Mouse (Mus musculus) C2C12 (cell line): ENCODE results near the gene Derl3. TPM values are rescaled to one million over a fixed set of nuclear protein-coding genes. Genes with fewer than 3 reads are reported as not detected.

Source experiments
- H3K27me3 ChIP-seq: one replicate; pipeline ENCODE4 v1.6.1; 2011; ENCODE audit not compliant: control insufficient read depth, insufficient read depth, insufficient read length
- H3K36me3 ChIP-seq: one replicate; pipeline ENCODE4 v1.6.1; 2011; ENCODE audit not compliant: control insufficient read depth, insufficient read depth
- H3K4me3 ChIP-seq: one replicate; pipeline ENCODE4 v1.5.1; 2011; ENCODE audit warnings: mild to moderate bottlenecking, control low read depth; ENCODE audit not compliant: poor library complexity, insufficient read depth, severe bottlenecking
- H3K79me2 ChIP-seq: one replicate; pipeline ENCODE4 v1.6.1; 2011; ENCODE audit not compliant: control insufficient read depth, insufficient read depth
- H3K79me3 ChIP-seq: one replicate; pipeline ENCODE4 v1.6.1; 2011; ENCODE audit warnings: low read depth, control low read depth
- H3ac ChIP-seq: one replicate; pipeline ENCODE3; 2011; ENCODE audit warnings: low read depth; ENCODE audit not compliant: control insufficient read depth, insufficient read length
- CEBPB ChIP-seq: IDR thresholded peaks from one replicate; pipeline ENCODE4 v1.6.1; 2011; ENCODE audit warnings: low read depth, mild to moderate bottlenecking, control low read depth, moderate library complexity
- CTCF ChIP-seq: IDR thresholded peaks from one replicate; pipeline ENCODE4 v1.5.1; 2011; ENCODE audit not compliant: control insufficient read depth, insufficient read depth, insufficient read length
- FOSL1 ChIP-seq: IDR thresholded peaks from one replicate; pipeline ENCODE4 v1.8.0; 2011; ENCODE audit warnings: mild to moderate bottlenecking, low read length; ENCODE audit not compliant: poor library complexity, insufficient read depth, severe bottlenecking
- MAX ChIP-seq: IDR thresholded peaks from one replicate; pipeline ENCODE4 v1.6.1; 2011; ENCODE audit warnings: mild to moderate bottlenecking, control low read depth
- MYOD1 ChIP-seq: IDR thresholded peaks from one replicate; pipeline ENCODE4 v1.6.1; 2011; ENCODE audit warnings: low read depth; ENCODE audit not compliant: control insufficient read depth, insufficient read length
- MYOG ChIP-seq: IDR thresholded peaks from one replicate; pipeline ENCODE4 v1.6.1; 2011; ENCODE audit not compliant: control insufficient read depth, insufficient read length; ENCODE audit errors: extremely low read depth
- USF1 ChIP-seq: IDR thresholded peaks from one replicate; pipeline ENCODE4 v1.6.1; 2011; ENCODE audit warnings: low read depth, mild to moderate bottlenecking, control low read depth, moderate library complexity
- polyA plus RNA-seq: library from polyadenylated mRNA; unstranded; fragments of >200 nt; fragmentation: generic; extraction: Trizol; gene quantifications from one replicate; pipeline ENCODE4 v1.2.1, GENCODE M21; 2012; ENCODE audit warnings: missing spikeins

Gene Derl3
- polyA plus RNA-seq, 1 experiment: 0.25 TPM

- H3K4me3 ChIP-seq: no peak overlapping the region
- H3K27me3 ChIP-seq: no peaks in the 10 kb centered on the region
- TF ChIP-seq USF1: no peak
- no peak for TF ChIP-seq FOSL1
- no peak for TF ChIP-seq CTCF
- no peak for TF ChIP-seq MYOD1
- no peak for TF ChIP-seq CEBPB
- no peak for TF ChIP-seq MYOG
- no peak for TF ChIP-seq MAX
- H3ac ChIP-seq: no peak overlapping the region
- H3K79me3 ChIP-seq: no peaks in the 10 kb centered on the region
- no peaks in the 10 kb centered on the region for H3K79me2 ChIP-seq
- H3K36me3 ChIP-seq: no peaks in the 10 kb centered on the region
Observed at GRCm38 (mm10) chr10:75878836-75879235, 14.4 kb upstream of the Derl3 start.

DNA sequence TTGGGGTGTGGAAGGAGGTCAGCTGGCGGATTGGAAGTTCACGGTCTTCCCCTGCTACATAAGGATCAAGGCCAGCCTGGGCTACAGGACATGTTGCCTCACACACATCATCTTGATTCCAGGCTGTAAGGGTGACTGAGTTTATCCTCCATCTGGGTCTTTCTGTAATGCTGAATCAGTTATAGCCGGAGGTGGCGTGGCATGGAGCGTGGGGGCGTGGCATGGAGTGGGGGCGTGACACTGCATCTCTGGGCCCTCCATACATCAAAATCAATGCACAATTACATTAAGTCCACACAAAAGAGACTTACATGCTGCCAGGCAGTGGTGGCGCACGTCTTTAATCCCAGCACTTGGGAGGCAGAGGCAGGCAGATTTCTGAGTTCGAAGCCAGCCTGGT, 12.9 kb upstream of the Derl3 start:
- TF ChIP-seq MYOD1 (no peak), MAX (no peak), MYOG (no peak), CTCF (no peak), USF1 (no peak), FOSL1 (no peak), CEBPB (no peak)
- no peak overlapping the region for H3K4me3 ChIP-seq
- H3K79me2 ChIP-seq: no peaks in the 10 kb centered on the region
- H3K36me3 ChIP-seq: no peaks in the 10 kb centered on the region
- no peak overlapping the region for H3ac ChIP-seq
- no peaks in the 10 kb centered on the region for H3K27me3 ChIP-seq
- H3K79me3 ChIP-seq: no peaks in the 10 kb centered on the region

GRCm38 (mm10) chr10:75880771-75881577, 12.2 kb upstream of the Derl3 start:
- H3K79me2 ChIP-seq: no peaks in the 10 kb centered on the region
- no peaks in the 10 kb centered on the region for H3K79me3 ChIP-seq
- no peak for TF ChIP-seq MYOG
- no peak for TF ChIP-seq FOSL1
- no peak for TF ChIP-seq CEBPB
- TF ChIP-seq MAX: no peak
- no peak for TF ChIP-seq USF1
- no peak for TF ChIP-seq MYOD1
- TF ChIP-seq CTCF: no peak
- no peaks in the 10 kb centered on the region for H3K27me3 ChIP-seq
- no peak overlapping the region for H3K4me3 ChIP-seq
- no peak overlapping the region for H3ac ChIP-seq
- no peaks in the 10 kb centered on the region for H3K36me3 ChIP-seq

DNA sequence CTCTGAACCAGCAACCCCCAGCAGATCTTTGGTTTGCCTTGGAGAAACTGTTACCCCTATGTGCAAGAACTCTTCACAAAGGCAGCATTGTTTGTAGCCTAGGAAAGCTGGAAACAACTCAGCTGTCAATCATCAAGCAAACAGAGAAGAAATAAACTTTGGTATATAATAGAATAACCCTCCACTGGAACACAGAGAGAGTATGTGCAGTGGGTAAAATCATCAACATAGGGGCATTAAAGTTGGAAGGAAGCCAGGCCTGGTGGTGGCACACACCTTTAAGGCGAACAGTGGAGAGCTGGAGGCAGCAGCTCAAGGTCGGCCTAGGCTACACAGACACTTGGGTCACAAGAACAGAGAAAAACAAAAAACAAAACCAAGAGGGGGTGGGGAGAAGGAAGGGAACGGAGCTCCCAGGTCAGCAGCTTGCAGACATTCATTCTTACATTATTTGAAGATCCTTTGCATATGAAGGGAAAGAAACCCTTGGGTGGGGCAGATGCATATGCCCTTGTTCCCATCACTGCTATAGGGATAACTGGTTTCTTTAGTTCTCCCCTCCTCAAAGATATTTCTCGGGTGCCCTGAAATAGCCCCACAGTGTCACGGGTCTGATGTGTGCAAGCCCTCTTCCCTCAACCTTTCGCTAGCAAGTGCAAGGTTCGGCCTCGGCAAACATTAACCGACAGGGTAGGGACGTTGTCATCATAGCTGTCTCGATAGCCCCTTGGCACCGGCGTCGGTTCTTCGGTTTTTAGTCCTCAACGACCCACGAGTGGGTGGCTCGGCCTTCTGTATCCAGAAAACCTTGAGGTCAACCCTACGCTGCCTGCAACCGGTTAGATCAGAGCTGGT, 11.4 kb upstream of the Derl3 start:
- Histone ChIP-seq H3K4me3 (no peak overlapping the region), H3K79me3 (no peaks in the 10 kb centered on the region), H3K27me3 (no peaks in the 10 kb centered on the region), H3K36me3 (no peaks in the 10 kb centered on the region), H3K79me2 (no peaks in the 10 kb centered on the region), H3ac (no peak overlapping the region)
- TF ChIP-seq MAX: no peak
- TF ChIP-seq MYOG: no peak
- TF ChIP-seq MYOD1: no peak
- TF ChIP-seq CTCF: no peak
- TF ChIP-seq CEBPB: no peak
- TF ChIP-seq USF1: no peak
- no peak for TF ChIP-seq FOSL1

DNA sequence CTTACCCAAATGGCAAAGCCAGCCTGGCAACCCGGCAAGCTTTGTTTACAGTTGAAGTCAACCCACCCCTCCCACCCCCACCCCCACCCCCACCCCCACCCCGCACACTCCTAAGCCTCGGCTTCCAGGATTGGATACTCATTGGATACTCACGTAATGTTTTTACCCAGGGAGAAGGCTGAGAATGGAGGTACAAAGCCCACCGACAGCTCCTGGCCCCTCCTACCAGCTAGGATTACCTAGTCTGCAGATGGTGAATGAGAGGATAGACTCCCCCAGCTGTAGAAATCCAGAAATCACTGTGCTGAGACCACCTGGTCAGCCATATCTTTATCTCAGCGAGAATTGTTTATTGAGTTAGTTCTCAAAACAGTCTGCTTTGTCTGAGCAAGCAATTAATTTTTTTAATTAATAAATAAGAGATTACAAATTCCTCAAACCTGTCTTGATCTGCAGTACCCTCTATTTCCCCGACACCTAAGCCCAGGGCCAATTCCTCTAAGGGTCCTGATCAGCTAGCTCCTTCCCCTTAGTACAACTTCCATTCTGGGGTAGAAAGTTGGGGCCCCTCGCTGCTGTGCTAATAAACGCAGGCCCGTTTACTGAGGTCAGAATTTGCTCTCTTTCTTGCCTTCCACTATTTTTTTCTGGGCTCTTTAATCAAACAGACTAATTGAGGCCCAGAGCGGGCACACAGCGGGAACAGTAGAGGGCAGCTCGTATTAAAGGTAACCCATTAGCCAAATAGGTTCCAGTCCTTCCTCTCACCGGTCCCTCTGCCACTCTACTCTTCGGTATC, 10.6 kb upstream of the Derl3 start:
- H3K4me3 ChIP-seq: no peak overlapping the region
- H3ac ChIP-seq: no peak overlapping the region
- TF ChIP-seq MYOG (no peak), FOSL1 (no peak), MYOD1 (no peak), CEBPB (no peak), MAX (no peak), CTCF (no peak), USF1 (no peak)
- no peaks in the 10 kb centered on the region for H3K79me3 ChIP-seq
- H3K79me2 ChIP-seq: no peaks in the 10 kb centered on the region
- no peaks in the 10 kb centered on the region for H3K36me3 ChIP-seq
- H3K27me3 ChIP-seq: no peaks in the 10 kb centered on the region
